Mouse (Mus musculus) kidney, adult 2 months (tissue): Measurements from ENCODE around the gene Icos.

Experiments
- CTCF ChIP-seq: fragments of 200-500 bp; conservative IDR thresholded peaks from 2 replicates; pipeline ENCODE4 v1.5.1; 2011; ENCODE audit warnings: low read depth, mild to moderate bottlenecking, control low read depth, low read length, moderate library complexity, mixed read lengths; ENCODE audit not compliant: insufficient read depth, insufficient read length
- POLR2A ChIP-seq: fragments of 200-500 bp; IDR thresholded peaks from one replicate; pipeline ENCODE4 v1.6.1; 2011; ENCODE audit warnings: low read depth, low read length, control low read depth

DNA sequence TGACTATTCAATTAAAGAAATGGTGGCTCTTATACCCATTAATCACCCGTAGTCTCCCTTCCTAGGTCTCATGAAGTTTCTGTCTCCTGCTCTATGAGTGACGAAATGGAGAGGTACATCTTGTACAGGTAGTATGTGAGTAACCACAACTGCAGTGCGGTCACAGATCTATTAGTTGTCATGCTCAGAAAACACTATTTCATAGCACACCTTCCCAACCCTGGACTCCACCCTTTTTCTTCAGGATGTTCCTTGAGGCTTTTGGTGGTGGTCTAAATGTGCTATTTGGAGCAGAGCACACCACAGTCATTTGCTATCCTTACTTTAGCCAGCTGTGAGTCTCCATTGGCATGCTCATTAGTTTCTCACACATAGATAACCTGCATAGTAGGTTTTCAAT lies 48.7 kb upstream of the Icos start:
- TF ChIP-seq CTCF (no peak), POLR2A (no peak)
